Mouse (Mus musculus) cerebellum, adult 8-10 months (tissue): ENCODE measurements around the gene Ppp4r3b.
A peak's percentile ranks its signal among the peaks of the same experiment; 100 is the strongest.

Experiments used
- DNase-seq: peaks from one replicate; pipeline ENCODE4 v3.0.0; 2022

The Ppp4r3b gene

DNA sequence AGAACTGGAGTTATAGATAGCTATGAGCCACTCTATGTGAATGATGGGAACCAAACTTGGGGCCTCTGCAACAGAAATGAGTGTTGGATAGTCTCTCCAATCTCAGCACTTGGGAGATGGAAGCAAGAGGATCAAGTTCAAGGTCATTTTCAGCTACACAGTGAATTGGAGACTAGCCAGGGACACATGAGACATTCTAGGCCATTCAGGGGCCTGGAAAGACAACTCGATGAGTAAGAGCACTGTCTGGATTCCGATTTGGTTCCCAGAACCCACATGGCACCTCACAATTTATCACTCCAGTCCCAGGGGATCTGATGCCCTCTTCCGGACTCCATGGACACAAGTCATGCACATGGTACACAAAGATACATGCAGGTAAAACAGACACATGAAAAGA lies 65.9 kb downstream of the Ppp4r3b start:
- DNase-seq, result no peak

DNA sequence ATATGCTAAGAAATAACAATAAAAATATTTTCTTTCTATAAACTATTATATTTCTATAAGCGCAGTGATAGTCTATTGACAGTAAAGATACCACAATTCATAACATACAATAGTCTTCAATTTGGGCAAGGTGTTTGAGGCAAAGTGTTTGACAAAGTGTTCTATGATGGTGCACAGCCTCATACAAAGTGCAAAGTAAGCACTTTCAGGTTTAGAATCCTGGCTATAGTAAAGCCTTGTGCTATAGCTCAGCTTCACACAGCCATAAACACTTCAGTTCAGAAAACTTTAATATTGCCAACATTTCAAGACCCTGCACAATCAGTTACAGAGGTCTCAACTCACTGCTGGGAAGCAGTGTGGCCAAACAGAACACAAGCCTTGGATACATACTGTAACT lies 66.7 kb downstream of the Ppp4r3b start:
- no peak for DNase-seq

DNA sequence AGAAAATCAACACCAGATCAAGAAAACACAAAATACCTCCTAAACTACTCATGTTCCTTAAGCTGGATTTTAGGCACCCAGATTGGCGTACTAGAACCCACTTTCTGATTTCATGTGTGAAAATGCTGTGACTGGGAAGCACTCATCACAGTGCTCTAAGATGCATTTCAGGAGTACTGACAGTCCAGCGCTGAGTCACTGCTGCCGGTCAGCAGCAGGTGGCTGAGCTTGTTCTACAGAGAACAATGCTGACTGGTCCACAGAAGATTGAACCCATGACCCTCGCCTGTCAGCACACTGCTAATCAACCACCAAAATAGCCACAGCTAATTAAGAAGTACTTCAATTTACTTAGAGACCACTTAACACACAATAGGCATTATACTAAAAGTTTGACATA lies 69.3 kb downstream of the Ppp4r3b start:
- no peak for DNase-seq

DNA sequence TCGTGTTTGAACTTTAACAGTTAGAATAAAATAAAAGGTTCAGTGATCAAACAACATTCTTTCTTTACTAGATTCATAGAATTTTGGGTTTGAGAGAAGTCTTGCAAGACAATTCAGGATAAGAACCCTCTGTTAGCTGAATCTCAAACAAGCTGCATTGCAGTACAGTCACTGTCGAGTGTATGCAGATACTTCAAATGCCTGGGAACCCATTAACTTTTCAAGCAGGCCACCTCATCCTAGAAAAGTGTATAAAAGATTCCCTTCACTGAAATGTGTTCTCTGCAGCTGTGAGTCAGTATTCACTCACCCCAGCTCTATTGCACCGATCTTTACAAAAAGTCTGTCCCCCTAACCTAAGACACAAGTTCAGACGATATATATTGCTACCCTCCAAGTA lies 73.3 kb downstream of the Ppp4r3b start:
- no peak for DNase-seq

DNA sequence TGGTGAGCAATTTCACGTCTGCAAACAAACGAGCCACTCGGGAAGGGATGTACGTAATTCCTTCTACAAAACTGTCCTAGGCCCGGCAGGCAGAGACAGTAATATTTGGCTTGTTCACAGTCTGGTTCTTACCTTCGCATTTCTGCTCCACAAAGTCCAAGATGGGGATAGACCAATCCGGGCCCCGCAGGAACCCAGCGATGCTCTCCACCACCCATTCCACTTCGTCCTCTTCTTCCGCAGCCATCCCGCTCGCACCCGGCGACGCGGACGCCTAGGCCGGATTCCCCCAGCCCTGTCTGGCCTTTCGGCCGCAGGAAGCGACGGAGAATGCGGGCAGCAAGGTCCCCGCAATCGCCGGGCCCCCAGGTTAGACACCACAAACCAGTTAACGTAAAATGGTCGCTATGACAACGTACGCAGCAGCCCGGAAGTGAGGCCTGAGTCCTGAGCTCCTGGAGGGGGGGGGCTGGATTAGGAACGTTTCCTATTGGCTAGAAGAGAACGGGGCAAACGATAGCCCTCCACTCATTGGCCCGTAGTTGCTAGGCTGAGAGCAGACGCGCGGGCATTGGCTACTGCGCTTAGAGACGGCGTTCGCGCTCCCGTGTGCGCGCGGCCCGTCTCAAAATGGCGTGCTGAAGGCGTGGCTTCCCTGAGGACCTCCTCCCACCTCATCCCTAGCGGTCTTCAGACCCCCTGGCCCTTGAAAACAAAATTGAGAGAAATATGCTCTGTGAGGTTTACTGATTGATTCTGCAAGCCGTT lies 74.4 kb downstream of the Ppp4r3b start, which contains the start of gene Cfap36:
Cfap36 (minus strand) TSS at position 527 of the 768 bp plus-strand sequence.
- DNase-seq, result peak; percentile 86

DNA sequence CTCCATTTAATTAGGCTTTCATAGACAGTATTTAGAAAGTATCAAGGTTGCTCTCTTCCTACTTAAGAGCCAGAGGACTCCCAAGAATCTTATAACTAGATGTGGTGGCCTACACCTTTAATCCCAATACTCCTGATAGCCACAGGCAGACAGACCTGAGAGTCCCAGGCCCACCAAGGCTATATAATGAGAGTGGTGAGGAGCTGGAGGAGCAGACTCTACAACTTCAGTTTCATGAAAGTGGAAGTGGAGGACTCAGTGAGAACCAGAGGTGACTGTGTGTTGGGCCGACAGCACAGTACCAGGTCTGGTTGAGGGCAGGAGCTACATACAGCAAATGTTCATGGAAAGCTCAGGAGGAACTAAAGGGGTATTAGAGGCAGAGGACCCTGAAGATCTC lies 75.0 kb downstream of the Ppp4r3b start:
- DNase-seq, result no peak

DNA sequence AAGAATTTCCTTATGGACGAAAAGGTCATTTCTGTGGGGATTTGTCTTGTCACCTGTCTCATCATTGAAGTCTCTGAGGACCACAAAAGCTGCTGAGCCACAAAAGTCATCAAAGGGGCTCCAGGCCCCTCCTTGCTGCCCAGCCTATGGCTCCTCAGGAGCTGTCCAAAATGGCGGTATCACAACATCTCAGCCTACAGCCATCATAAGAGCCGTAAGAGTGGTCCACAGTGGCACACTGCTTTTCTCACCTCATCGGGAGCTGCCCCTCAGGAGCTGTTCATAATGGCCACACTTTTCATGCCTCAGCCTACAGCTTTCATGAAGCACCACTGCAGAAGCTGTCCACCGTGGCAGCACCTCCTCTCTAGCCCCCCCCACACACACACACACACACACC lies 75.7 kb downstream of the Ppp4r3b start:
- DNase-seq, result no peak

DNA sequence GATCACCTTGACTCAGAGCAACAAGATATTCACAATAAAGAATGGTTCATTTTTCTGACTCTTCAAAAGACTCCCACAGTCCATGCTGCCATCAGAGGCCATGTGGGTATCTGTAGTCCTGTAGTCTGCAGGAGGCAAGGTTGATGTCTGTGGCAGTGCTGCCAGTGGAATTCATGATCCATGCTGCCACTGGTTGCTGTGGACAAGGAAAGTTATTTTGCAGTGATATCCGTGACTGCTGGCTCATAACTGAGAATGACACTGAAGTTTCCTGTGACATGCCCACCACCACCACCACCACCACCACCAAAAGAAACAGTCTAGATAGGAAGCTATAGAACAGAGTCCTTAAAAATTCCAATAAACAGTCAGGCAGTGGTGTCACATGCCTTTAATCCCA lies 82.0 kb downstream of the Ppp4r3b start:
- no peak for DNase-seq

DNA sequence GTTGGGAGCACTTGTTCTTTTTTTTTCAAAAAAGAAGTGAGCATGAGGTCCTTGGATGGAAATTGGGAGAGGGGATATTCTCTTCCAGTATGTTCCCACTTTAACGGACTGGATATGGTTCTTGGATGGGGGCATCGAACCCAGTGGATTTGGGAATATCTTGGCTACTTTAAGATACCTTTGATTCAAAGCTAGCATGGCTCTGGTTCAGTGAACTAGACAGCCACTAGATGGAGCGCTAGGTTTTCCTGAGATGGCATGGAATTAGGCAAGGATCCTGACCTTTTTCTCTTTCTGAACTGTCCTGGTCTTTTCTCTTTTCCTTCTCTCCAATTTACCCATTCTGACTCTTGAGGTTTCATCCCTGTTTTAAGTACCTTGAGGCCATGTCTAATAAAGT lies 95.1 kb downstream of the Ppp4r3b start:
- DNase-seq, result peak; percentile 54
